Mouse (Mus musculus): ENCODE results near the gene Pbx1.

DNA sequence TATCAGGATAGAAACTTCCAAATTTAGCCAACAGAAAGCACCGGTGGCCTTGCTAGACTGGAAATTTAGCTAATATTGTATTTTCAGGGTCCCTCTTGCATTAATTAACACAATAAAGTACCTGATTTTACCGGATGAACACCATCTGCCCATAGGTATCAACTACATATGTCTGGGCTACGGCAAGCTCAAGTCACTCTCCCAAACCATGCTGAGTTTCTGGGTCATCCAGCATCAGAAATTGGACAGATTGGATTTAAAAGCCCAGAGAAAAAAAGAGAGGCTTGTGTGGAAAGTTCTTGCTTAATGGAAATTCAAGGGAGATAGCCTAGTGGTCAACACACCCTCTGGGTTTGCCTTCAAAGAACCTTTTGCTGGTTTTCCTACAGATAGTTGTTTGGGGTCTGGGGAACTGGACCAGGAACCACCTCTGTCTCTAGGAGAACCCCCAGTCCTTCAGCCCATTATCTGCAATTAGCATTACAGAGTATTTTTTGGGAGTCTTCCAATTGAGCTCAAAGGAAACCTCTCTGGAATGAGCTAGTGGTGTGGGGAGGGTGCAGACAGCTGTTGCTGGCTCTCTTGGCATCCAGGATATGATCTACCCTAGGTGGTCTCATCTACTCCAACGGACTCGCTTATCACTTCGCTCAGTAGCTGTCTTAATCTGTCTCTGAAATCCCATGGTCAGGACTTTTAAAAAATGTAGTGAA lies 234.7 kb downstream of the Pbx1 start:
- no peak for TF ChIP-seq CTCF (IDR thresholded peaks at IDR 0.05; ENCODE audit: insufficient read depth, low read length)
- no peak for TF ChIP-seq POLR2A (IDR thresholded peaks at IDR 0.05; ENCODE audit: borderline replicate concordance, extremely low read depth, low read depth, low read length)

Data from lung, adult 2 months (tissue).